Mouse (Mus musculus) spleen, embryonic (tissue): ENCODE measurements around the gene Smad1.
"Not testable (repeated sequence)": the region's sequence is repeated elsewhere in the genome, so short reads cannot be mapped to it uniquely, and the experiment has no call there.

Source experiments
- CTCF ChIA-PET: fragments of 350-600 bp; sonication (Branson Sonifier 250); formaldehyde crosslinking; loops from one replicate; lab custom pipeline; 2022; lab: Charles Lee

Gene Smad1

GRCm38 (mm10) chr8:79398994-79399650, at the start of gene Smad1:
Smad1 (minus strand) TSS chr8:79399518.
- CTCF ChIA-PET, result interaction anchor here (0.6 to 0.7 kb wide), 2 partner anchors 11 to 773 kb away, joined by 4 read pairs; no protein-coding TSS in a partner anchor

- CTCF ChIA-PET, result no interaction called here
Observed at GRCm38 (mm10) chr8:79447260-79447853, 48.0 kb upstream of the Smad1 start.

- CTCF ChIA-PET, result no interaction called here
Observed at GRCm38 (mm10) chr8:79443460-79444098, 44.3 kb upstream of the Smad1 start.

- CTCF ChIA-PET, result no interaction called here
Observed at GRCm38 (mm10) chr8:79433953-79434500, 34.7 kb upstream of the Smad1 start.

- CTCF ChIA-PET, result no interaction called here
Observed at GRCm38 (mm10) chr8:79414907-79415306, 15.6 kb upstream of the Smad1 start.

- CTCF ChIA-PET, result no interaction called here
Observed at GRCm38 (mm10) chr8:79410501-79410900, 11.2 kb upstream of the Smad1 start.

GRCm38 (mm10) chr8:79407356-79407755, 8.0 kb upstream of the Smad1 start:
- CTCF ChIA-PET, result not testable (repeated sequence)

GRCm38 (mm10) chr8:79404895-79405557, 5.7 kb upstream of the Smad1 start:
- CTCF ChIA-PET, result no interaction called here

- CTCF ChIA-PET, result no interaction called here
Observed at GRCm38 (mm10) chr8:79400671-79401070, 1.4 kb upstream of the Smad1 start.

- CTCF ChIA-PET, result interaction anchor here (0.6 to 0.7 kb wide), 2 partner anchors 10 to 772 kb away, joined by 4 read pairs; no protein-coding TSS in a partner anchor
Observed at GRCm38 (mm10) chr8:79398251-79398981, 902 bp downstream of the Smad1 start.

GRCm38 (mm10) chr8:79397705-79398250, 1.5 kb downstream of the Smad1 start:
- CTCF ChIA-PET, result no interaction called here

- CTCF ChIA-PET, result no interaction called here
Observed at GRCm38 (mm10) chr8:79396911-79397310, 2.4 kb downstream of the Smad1 start.

- CTCF ChIA-PET, result no interaction called here
Observed at GRCm38 (mm10) chr8:79394009-79394408, 5.3 kb downstream of the Smad1 start.

GRCm38 (mm10) chr8:79393215-79393614, 6.1 kb downstream of the Smad1 start:
- CTCF ChIA-PET, result no interaction called here

- CTCF ChIA-PET, result no interaction called here
Observed at GRCm38 (mm10) chr8:79392649-79393048, 6.7 kb downstream of the Smad1 start.

GRCm38 (mm10) chr8:79391454-79391853, 7.9 kb downstream of the Smad1 start:
- CTCF ChIA-PET, result no interaction called here

- CTCF ChIA-PET, result interaction anchor here (0.6 kb wide), 1 partner anchor 59 kb away, joined by 3 read pairs; no protein-coding TSS in a partner anchor
Observed at GRCm38 (mm10) chr8:79389074-79389786, 10.1 kb downstream of the Smad1 start.

- CTCF ChIA-PET, result no interaction called here
Observed at GRCm38 (mm10) chr8:79386831-79387230, 12.5 kb downstream of the Smad1 start.

GRCm38 (mm10) chr8:79386358-79386757, 13.0 kb downstream of the Smad1 start:
- CTCF ChIA-PET, result no interaction called here
